Mouse (Mus musculus) cerebellum, adult 11-12 months (tissue): ENCODE results near the gene Col18a1.

Experiments
- DNase-seq: peaks from one replicate; pipeline ENCODE4 v3.0.0; 2022

Gene Col18a1

DNA sequence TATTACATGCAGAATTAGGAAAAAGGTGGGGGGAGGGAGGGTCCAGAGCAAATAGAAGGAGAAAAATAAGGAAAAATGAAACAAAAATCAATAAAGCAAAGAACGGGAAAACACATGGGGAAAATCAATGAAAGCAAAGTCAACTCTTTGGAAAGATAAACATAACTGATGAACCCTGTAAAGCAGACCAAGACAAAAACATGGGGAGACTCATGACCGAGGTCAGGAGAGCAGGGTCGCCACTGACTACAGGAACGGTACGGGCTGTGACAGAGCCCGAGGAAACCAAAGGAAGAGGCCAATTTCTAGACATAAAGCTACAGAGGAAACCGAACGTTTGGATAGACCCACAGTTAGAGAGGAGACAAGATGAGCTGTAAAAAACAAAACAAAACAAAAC lies 62.7 kb downstream of the Col18a1 start:
- DNase-seq: no peak

DNA sequence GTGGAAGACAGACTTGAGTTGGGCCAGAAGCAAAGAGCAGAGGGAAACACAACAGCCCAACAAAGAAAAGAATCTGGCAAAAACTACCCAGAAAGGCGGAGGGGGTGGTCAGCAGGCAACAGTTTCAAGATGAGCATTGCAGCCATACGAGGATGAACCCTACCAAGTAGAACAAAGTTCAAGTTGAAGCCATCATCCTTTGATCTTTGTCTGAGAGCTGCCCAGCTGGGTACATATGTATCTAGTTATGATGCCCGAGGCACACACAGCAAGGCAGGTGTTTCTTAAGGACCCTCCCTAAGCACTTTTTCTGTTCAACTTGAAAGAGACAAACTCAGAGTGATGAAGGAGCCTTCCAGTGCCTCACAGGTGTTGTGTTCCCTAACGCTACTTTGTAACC lies 66.6 kb downstream of the Col18a1 start:
- no peak for DNase-seq

DNA sequence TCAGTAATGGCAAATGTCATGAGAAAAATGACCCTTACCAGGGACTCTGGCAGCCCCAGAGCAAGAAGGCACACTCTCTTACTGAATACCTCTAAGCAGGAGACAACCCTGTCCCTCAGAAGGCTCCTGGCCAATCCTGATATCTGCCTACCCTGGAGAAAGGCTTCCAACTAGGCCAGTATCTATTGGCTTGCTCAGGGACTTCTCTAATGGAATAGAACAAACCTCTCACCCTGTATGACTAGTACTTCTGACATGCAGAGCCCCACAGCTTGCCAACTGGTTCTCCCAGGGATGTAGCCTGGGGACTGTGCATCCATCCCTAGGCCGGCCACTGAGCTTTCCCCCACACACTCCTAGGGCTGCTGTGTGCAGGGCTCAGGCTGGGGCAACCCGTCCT lies 67.7 kb downstream of the Col18a1 start:
- DNase-seq: no peak

DNA sequence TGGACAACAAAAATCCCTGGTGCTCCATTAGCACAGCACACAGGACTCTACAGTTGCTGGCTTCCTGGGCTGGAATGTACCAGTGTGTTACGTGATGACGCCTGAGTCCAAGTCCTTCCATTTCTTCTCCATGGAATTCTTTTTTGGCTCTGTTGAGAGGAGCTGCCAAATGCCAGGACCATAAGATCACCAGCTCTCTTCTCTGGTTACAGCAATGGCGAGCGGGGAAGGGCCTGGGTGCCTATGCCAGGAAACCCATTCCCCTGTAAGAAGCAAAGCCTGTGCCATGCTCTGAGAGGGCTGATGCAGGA lies 68.5 kb downstream of the Col18a1 start:
- no peak for DNase-seq

DNA sequence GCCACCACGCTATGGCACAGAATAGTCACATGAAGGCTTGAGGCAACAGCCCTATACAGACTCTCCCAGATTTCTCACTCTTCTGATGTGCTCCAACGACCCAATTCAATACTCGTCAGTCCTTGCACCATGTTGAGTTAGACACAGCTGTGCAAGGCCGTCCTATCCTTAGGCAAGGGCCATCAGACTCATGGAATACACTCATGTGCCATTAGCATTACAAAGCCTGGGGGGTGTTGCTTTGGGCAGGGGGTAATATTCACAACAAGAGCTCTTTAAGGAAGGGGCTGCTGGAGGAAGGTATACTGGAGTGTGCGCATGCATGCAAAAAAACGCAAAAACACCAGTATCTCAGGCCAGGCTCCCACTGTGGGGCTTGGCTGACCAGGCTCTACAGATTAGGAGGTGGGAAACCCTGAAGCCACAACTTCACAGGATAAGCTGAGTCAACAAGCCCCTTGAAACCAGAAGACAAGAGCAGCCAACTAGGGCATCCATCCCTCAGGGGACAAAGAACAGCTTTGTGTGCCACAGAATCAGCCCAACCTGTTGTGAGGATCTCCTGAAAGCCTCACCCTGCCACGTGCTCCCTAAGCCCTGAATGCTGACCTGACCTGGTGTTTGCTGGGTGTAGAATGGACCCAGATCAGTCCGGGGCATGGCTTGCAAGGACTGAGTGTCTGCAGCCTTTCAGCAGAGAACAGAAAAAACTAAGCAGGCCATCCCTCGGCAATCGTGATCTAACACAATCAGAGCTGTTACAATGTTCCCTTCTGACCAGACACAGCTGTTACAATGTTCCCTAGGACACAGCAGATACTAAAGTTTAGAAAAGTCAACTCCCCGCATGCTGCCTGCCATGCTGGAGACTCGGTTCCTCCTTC lies 69.1 kb downstream of the Col18a1 start:
- no peak for DNase-seq

DNA sequence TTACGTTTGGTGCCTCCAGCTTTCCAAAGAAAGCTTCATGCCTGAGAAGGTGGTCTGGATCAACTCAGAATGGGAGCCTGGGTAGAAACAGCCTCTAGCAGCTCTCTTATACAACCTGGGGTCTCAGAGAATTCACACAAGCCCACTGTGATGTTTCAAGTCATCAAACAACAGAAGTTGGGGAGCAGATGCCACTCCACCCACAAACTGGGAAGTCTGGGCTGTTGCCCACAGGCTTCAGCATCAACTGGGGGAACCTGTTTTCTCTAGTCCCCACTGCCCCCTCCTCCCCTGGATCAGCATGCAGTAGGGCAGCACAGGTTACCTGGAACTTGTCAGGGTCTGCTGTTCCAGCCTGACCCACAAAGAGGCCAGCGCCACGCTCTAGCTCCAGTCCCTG lies 70.7 kb downstream of the Col18a1 start:
- DNase-seq: no peak

DNA sequence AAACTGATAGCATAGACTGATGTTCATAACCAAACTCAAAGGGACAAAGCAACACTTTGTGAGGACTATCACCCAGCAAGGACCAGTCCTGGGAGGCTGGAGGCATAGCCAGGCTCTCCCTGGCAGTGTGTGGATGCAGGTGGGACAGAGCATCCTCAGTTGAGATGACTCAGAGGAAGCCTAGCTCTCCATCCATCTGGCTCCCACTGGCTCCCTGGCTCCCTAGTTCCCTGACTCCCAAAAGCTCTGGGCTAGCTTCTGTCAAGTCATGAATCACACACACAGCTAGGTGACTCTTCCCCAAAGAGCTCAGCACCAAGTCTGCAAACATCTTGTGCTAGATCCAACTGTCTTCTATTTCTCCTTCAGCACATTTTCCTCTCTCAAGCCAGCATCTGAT lies 72.5 kb downstream of the Col18a1 start:
- no peak for DNase-seq

DNA sequence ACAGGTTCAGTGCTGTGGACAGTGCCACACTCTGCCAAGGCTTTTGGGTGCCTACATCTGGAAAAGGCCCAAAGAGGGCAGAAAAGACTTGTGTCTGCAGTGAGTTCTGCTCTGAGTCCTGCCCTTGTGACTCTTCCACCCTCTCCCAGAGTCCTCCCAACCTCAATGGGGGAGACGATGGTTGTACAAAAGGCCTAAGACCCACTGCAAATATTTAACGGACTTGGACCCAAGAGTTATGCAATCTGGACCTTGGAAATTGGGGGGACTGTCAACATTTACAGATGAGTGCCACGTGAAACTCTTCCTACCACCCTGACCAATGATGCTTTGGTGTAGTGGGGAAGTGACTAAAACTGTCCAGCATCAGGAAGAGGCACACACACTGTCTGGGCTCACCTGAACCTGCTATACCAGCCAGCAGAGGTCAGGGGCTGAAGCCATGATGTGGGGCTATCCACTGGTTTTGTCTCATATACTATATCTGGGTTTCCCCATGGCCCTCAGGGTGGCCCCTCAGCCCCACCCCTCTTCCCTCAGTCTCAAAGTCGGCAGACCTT lies 74.7 kb downstream of the Col18a1 start:
- DNase-seq: no peak

DNA sequence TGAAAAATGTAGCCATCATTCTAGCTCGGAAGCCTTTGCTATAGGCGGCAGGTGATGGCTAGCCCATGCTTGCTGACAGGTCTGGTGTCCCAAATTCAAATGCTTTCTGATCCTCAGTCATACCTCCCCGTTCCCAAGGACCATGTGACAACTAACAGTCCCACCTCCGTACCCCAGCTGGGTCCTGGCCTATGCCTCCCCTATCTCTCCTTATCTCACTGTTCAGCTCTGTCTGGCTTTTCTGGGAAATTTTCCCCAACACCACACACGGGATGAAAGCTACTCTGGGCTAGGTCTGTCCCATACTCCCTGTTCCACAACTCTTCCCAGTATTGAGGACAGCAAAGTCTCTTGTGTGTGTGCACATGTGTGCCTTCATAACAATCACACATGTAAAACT lies 76.3 kb downstream of the Col18a1 start:
- DNase-seq: no peak

DNA sequence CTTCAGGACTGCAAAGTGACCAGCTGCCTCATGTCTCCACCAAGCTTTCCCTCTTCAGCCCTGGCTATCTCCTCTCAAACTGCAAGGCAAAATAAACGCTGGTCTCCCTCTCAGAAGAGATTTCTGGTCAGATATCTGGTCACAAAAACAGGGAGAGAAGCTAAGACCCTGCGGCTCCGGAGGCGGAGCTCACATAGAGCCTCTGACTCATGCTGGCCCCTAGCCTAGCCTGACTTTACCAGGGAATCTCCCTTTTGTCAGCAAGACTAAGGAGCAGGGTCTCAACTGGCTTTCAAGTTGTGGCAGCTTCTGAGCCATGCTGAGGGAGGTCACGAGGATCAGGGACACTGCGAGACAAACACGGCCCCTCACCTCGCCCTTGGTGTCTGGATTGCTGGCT lies 77.0 kb downstream of the Col18a1 start:
- no peak for DNase-seq

DNA sequence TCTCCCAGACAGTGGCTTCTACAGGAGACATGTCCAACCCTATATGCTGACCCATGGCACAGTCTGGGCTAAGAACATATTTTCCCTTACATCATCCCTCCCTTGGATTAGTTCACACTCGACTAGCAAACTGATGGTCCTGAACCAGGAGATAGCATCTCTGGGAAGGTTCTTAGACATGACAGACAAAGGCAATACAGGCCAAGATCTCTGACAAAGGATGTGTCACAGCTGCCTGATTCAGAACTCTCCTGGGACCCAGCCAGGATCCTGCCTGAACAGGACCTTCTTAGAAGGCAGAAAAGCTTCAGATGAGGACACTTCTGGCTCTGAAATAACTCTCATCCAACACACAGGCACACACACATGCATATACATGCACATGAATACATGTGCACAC lies 81.8 kb downstream of the Col18a1 start:
- DNase-seq: no peak

DNA sequence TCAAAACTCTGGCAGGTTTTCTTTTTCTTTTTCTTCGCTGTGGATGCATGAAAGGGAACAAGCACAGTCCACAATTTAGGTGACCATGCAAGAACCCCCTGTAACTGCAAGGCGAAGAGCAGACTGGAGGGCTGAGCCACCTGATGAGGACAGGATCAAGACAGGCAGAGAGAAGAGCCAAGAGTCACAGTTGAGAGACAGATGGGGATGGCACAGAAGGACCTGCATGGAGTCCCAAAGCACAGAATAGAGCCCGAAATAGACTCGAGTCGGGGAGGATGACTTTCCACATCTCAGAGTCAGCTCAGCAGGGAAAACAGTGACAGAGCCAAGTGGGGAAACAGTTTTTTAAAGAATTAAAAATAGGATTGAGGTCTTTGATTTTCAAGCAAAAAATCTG lies 83.4 kb downstream of the Col18a1 start:
- DNase-seq: no peak

DNA sequence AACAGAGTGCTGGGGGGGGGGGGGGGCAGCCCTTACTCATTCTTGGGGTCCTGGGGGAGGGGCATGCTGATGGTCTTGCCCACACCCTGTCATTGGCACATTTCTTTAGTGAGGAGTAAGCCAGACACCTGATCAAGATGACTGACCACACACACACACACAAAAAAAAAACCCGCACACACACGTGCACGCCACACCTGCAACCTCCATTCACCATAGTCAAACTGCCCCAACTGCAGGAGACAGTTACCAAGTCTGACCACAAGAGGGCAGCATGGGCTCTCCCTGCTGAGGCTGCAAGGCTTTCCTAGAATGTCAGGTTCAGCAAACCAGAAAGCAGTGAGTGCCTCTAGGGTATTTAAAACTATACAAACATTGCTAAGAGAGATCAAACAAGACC lies 83.9 kb downstream of the Col18a1 start:
- DNase-seq: peak; percentile 71

DNA sequence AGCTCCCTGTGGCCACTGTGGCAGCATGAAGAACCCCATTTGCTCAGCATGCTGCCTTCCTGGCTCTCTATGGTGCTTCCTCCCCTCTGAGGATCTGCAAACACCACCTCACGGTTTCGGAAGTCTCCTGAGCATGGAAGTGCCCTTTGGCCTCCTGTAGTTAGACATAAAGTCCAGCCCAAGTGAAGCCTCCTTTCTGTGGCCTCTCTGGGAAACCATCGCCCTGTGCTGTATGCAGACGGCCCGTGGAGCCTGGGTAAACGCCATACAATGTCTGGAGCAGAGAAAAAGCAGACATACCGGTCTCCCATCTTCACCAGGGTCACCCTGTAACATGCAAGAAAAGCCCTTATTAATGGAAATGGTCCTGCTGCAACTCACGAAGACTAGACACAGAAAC lies 87.4 kb downstream of the Col18a1 start:
- no peak for DNase-seq

DNA sequence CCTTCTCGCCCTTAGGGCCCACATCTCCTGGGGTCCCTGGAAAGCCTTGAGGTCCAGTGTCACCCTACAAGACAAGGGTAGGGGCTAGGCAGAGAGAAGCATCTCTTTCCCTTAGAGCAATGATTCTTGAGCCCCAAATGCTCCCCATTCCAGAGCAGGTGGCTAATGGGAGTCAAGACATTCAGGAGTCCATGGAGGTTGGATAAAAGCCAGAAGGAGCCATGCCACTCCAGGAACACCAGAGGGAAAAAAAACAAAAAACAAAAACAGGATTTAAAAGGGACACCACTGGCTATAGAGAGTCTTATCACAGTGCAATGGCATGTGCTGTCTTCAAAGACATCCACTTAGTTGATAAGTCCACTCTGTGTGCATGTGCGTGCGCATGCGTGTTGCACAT lies 87.9 kb downstream of the Col18a1 start:
- DNase-seq: no peak

DNA sequence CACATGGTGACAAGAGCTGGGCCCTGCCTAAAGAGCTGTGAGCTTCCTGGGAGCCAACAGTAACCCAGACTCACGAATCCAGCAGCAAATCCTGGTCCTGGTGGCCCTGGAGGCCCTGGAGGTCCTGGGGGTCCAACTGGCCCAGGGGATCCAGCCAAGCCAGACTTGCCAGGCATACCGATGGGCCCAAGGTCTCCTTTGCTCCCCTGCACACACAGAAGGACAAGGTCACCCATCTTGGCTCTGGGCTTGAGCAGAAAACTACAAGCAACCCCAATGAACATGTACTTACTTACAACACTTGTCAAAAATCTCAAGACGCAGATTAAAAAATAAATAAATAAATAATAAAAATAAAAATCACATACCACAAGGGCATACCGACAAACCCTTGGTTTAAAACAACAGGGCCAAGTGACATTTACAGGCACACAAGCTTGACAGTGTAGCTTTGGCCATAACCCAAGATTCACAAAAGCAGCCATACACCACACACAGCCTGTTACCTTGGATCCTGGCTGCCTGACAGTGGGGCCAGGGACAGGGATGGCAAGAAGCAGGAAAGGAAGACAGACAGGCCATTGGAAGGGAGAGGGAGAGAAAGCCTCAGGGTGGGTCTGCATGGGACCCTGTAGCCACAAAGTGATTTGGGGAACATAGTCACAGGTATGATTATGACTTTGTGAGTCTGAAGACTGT lies 91.9 kb downstream of the Col18a1 start:
- DNase-seq: peak; percentile 68

DNA sequence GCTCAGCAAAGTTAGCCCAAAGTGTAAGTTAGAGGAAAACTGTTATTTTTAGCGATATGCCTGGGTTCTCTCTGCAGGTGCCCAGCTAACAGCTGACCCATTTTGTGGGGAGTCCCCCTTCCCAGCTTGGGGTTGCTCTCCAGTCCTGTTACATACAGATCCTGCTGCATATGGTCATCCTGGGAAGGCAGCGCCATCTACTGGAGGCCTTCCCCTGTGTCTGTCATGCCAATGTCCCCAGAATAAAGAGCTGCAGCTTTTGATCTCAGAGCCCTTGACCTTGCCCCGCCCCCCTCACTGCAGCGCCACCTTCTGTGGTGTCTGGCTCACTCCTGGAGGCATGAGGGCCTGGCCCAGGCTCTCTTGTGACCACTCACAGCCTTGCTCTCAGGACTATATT lies 96.3 kb downstream of the Col18a1 start:
- peak; percentile 67 for DNase-seq

DNA sequence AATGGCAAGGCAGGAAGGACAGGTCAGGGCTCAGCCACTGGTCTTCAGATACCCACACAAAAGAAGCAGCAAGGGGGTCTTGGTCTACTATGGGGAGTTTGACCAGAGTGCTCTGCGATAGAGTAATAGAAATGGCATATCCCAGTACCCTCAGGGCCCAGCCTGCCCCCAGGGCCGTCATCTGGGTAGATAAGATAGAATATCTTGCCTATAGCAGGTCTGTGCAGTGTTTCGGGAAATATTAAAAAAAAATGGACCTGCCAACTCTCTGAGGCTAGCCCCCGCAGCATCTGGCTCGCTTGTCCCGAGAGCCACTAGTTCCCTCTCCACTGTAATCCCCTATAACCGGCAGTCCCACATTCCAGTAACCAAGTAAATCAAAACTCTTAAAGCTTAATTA lies 97.9 kb downstream of the Col18a1 start:
- no peak for DNase-seq

DNA sequence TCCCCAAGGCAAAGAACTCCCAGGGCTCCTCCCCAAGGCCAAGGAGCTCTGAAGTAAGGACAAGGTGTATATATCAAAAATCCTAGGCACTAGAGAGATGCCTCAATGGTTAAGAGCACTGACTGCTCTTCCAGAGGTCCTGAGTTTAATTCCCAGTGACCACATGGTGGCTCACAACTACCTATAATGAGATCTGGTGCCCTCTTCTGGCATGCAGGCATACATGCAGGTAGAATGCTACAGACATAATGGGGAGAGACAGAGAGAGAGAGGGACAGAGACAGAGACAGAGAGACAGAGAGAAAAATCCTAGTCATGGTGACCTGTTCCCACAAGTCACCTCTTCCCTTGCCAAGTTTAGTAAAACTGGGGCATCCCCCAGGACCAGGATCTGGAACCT lies 101.7 kb downstream of the Col18a1 start:
- DNase-seq: no peak

DNA sequence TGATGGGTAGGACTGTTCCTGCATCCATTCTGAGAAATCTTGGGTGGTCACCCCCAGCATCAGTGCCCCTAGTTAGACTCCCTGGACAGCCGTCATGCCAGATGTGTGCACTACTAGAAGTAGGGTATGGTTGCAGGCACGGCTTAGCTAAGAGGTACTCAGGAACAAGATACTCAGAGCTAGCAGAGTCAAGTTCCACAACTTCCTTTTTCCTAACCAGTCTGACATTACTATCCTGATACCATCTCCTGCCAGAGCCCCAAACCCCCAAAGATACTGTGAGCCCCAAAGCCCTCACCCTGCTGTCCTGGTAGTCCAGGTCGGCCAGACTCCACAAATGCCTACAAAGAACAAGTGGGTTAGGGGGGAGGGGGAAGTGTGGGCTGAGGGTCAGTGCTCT lies 102.1 kb downstream of the Col18a1 start:
- no peak for DNase-seq

DNA sequence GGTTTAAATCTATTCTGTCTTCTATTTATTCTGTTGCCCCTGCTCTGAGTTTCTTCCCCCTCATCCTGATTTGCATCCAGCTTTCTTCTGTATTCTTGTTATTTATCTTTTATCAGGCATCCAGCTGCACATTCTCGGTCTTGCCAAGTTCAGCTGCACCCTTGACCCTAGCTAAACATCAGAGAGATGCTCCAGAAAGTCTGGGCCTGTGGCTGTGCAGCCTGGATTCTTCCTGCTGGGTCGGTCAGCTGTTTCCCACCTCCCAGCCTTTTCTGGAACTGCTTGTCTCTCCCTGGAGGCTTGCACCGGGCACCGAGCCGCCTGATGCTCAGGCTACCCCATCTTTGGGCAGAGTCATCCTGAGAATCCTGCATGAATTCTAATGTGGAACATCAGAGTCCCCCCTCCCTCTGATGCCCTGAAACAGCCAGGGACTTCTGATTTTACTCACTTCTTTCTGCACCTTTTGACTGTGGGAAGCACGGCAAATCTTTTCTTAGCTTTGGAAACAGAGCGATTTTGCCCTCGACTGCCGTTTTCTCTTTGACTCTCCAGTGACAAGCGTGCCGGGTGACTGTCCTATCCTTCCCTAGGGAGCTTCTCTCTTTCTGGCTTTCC lies 103.8 kb downstream of the Col18a1 start:
- no peak for DNase-seq

DNA sequence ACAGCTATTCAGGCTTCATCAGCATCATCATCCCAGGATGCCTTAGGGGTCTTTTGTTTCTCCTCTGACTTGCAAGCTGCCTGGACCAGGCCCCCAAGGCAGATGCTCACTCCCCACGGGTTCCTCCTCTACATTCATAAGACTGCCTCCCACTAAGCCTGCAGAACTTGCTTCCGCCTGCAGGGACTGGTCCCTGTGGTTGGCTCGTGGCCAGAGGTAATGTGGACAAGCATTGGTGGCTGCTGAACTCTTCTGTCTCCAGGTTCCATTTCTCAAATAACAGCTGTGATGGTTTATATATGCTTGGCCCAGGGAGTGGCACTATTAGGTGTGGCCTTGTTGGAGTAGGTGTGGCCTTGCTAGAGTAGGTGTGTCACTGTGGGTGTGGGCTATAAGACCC lies 104.9 kb downstream of the Col18a1 start:
- no peak for DNase-seq

DNA sequence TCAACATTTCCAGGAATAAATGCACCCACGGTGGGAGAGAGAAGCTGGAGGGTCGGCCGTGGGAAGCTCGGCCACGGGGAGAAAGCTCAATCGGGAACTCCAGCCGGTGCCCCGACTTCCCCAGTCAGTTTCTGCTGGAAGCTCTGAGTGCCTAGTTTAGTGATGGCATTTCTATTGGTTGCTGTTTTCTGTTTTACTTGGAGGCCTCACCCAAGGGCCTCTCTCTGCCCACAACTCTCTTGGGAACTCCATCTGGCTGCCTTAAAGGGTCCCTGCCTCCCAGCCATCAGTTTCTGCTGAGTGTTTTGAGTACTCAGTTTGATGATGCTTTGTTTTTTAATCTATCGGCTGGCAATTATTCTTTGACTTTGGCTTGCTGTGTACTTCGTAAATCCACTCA lies 109.6 kb downstream of the Col18a1 start:
- no peak for DNase-seq

DNA sequence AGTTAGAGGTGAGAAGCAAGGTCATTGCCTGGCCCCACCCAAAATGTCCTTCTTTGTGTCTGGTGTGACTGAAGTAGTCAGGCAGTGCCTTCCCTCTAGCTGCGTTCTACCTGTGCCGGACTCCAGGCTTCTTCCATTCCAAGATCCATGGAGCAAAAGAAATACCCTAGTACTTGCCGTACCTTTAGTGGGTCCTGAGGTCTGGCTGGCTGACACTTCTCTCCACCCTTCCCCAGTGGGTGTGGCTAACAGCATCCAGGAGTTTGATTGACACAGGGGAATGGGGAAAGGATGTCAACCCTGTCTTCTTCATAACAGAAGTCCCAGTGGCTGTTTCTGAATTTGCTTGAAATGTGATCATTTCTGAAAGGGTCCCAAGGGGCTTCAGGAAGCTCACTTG lies 117.7 kb downstream of the Col18a1 start:
- no peak for DNase-seq
